Mouse (Mus musculus): ENCODE data around the gene Gpsm3. TPM values are rescaled to one million over a fixed set of nuclear protein-coding genes. Genes with fewer than 3 reads are reported as not detected.
A peak's percentile ranks its signal among the peaks of the same experiment; 100 is the strongest.

The Gpsm3 gene
- polyA plus RNA-seq, 1 experiment: 1.9 TPM

DNA sequence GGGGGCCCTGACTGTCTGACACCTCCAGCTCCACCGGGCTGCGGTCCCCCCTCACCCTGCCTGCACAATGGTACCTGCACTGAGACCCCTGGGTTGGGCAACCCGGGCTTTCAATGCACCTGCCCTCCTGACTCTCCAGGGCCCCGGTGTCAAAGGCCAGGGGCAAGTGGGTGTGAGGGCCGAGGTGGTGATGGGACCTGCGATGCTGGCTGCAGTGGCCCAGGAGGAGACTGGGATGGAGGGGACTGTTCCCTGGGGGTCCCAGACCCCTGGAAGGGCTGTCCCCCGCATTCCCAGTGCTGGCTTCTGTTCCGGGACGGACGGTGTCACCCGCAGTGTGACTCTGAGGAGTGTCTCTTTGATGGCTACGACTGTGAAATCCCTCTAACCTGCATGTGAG, 7.1 kb upstream of the Gpsm3 start:
- no peaks in the 10 kb centered on the region for H3K36me3 ChIP-seq (ENCODE audit: control insufficient read depth, insufficient read depth, low read length)
- no peak overlapping the region for H3K27ac ChIP-seq (ENCODE audit: control insufficient read depth, insufficient read depth, low read depth, low read length)
- peaks cover 22% of the 10 kb centered on the region for H3K4me1 ChIP-seq (ENCODE audit: control insufficient read depth, insufficient read depth, low read length)
- H3K4me3 ChIP-seq (ENCODE audit: control insufficient read depth, low read depth, low read length): no peak overlapping the region
- no peaks in the 10 kb centered on the region for H3K27me3 ChIP-seq (ENCODE audit: control insufficient read depth, insufficient read depth, low read length)
- TF ChIP-seq POLR2A (IDR thresholded peaks at IDR 0.05; ENCODE audit: control insufficient read depth, low read depth, low read length) (no peak), CTCF (IDR thresholded peaks at IDR 0.05; ENCODE audit: control insufficient read depth, insufficient read depth, insufficient replicate concordance, low read depth, low read length) (no peak)

DNA sequence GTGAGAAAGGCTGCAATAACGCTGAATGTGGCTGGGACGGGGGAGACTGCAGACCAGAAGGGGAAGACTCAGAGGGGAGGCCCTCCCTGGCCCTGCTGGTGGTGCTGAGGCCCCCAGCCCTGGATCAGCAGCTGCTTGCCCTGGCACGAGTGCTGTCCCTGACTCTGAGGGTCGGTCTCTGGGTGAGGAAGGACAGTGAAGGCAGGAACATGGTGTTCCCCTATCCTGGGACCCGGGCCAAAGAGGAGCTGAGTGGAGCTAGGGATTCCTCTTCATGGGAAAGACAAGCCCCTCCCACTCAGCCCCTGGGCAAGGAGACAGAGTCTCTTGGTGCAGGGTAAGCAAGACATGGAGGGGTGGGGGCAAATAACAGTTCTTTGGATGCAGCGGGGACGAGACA, 6.2 kb upstream of the Gpsm3 start:
- TF ChIP-seq CTCF (IDR thresholded peaks at IDR 0.05; ENCODE audit: control insufficient read depth, insufficient read depth, insufficient replicate concordance, low read depth, low read length) (no peak), POLR2A (IDR thresholded peaks at IDR 0.05; ENCODE audit: control insufficient read depth, low read depth, low read length) (no peak)
- H3K27me3 ChIP-seq (ENCODE audit: control insufficient read depth, insufficient read depth, low read length): no peaks in the 10 kb centered on the region
- peak overlapping the region; percentile 63 for H3K27ac ChIP-seq (ENCODE audit: control insufficient read depth, insufficient read depth, low read depth, low read length)
- H3K4me3 ChIP-seq (ENCODE audit: control insufficient read depth, low read depth, low read length): no peak overlapping the region
- no peaks in the 10 kb centered on the region for H3K36me3 ChIP-seq (ENCODE audit: control insufficient read depth, insufficient read depth, low read length)
- peaks cover 30% of the 10 kb centered on the region for H3K4me1 ChIP-seq (ENCODE audit: control insufficient read depth, insufficient read depth, low read length)

DNA sequence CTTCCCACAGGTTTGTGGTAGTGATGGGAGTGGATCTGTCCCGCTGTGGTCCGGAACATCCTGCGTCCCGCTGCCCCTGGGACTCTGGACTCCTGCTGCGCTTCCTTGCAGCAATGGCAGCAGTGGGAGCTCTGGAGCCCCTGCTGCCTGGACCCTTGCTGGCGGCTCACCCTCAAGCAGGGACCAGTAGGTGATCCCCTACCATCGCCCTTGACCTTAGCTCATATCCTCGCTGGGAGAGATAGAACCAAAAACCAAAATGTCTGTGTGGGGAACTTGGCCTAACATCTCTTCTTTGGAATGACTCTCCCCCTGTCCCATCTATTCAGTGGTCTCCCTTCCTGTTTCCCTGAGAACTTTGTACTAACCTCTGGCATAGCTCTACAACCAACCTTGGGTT, 5.8 kb upstream of the Gpsm3 start:
- Histone ChIP-seq H3K4me3 (ENCODE audit: control insufficient read depth, low read depth, low read length) (no peak overlapping the region), H3K4me1 (ENCODE audit: control insufficient read depth, insufficient read depth, low read length) (peaks cover 33% of the 10 kb centered on the region), H3K27ac (ENCODE audit: control insufficient read depth, insufficient read depth, low read depth, low read length) (no peak overlapping the region), H3K36me3 (ENCODE audit: control insufficient read depth, insufficient read depth, low read length) (no peaks in the 10 kb centered on the region), H3K27me3 (ENCODE audit: control insufficient read depth, insufficient read depth, low read length) (no peaks in the 10 kb centered on the region)
- no peak for TF ChIP-seq POLR2A (IDR thresholded peaks at IDR 0.05; ENCODE audit: control insufficient read depth, low read depth, low read length)
- no peak for TF ChIP-seq CTCF (IDR thresholded peaks at IDR 0.05; ENCODE audit: control insufficient read depth, insufficient read depth, insufficient replicate concordance, low read depth, low read length)

DNA sequence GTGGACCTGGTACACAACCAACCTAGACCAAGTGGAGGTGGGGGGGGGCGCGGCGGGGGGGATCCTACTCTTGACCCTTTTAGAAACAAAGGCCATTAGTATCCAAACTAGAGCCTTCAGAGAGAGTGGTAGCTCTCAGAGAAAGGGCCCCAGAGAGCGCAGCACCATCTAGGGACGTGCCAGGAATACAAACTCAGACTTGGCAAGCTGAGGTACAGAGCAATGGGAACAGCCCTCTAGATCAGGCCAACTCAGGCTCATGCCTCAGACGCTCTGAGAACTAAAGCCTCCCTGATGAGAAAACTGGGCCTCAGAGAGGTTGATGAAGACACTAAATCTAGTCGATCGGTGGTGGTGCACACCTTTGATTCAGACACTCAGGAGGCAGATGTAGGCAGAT, 4.5 kb upstream of the Gpsm3 start:
- Histone ChIP-seq H3K4me1 (ENCODE audit: control insufficient read depth, insufficient read depth, low read length) (peaks cover 41% of the 10 kb centered on the region), H3K4me3 (ENCODE audit: control insufficient read depth, low read depth, low read length) (peak overlapping the region; percentile 3), H3K27me3 (ENCODE audit: control insufficient read depth, insufficient read depth, low read length) (no peaks in the 10 kb centered on the region), H3K27ac (ENCODE audit: control insufficient read depth, insufficient read depth, low read depth, low read length) (no peak overlapping the region), H3K36me3 (ENCODE audit: control insufficient read depth, insufficient read depth, low read length) (no peaks in the 10 kb centered on the region)
- TF ChIP-seq CTCF (IDR thresholded peaks at IDR 0.05; ENCODE audit: control insufficient read depth, insufficient read depth, insufficient replicate concordance, low read depth, low read length): no peak
- TF ChIP-seq POLR2A (IDR thresholded peaks at IDR 0.05; ENCODE audit: control insufficient read depth, low read depth, low read length): no peak

DNA sequence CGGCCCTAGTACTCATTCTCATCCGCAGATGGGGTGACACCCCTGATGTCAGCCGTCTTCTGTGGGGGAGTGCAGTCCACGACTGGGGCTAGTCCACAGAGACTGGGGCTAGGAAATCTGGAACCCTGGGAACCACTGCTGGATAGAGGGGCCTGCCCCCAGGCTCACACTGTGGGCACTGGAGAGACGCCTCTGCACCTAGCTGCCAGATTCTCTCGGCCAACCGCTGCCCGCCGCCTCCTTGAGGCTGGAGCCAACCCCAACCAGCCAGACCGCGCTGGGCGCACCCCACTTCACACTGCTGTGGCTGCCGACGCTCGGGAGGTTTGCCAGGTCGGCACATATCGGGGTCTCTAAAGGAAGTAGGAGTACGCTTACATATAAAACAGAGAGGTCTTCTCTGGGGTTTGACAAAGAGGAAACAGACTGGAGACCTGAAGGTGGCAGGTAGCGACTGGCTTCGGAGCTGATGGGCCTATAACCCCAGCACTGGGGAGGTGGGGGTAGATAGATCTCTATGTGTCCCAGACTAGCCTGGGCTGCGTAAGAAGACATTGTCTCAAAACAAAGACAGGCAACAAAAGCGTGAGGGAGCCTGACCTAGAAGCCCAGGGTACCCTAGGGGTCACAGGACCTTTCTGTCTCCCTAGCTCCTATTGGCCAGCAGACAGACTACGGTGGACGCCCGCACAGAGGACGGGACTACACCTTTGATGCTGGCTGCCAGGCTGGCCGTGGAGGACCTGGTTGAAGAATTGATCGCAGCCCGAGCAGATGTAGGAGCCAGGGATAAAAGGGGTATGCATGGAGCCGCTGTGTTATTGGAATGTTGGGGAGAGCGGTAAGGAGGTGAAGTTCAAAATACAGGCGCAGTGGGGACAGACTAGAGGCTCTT, 3.5 kb upstream of the Gpsm3 start:
- peaks cover 50% of the 10 kb centered on the region for H3K4me1 ChIP-seq (ENCODE audit: control insufficient read depth, insufficient read depth, low read length)
- no peaks in the 10 kb centered on the region for H3K27me3 ChIP-seq (ENCODE audit: control insufficient read depth, insufficient read depth, low read length)
- no peak overlapping the region for H3K27ac ChIP-seq (ENCODE audit: control insufficient read depth, insufficient read depth, low read depth, low read length)
- no peak for TF ChIP-seq CTCF (IDR thresholded peaks at IDR 0.05; ENCODE audit: control insufficient read depth, insufficient read depth, insufficient replicate concordance, low read depth, low read length)
- no peaks in the 10 kb centered on the region for H3K36me3 ChIP-seq (ENCODE audit: control insufficient read depth, insufficient read depth, low read length)
- peak overlapping the region; percentile 94 for H3K4me3 ChIP-seq (ENCODE audit: control insufficient read depth, low read depth, low read length)

DNA sequence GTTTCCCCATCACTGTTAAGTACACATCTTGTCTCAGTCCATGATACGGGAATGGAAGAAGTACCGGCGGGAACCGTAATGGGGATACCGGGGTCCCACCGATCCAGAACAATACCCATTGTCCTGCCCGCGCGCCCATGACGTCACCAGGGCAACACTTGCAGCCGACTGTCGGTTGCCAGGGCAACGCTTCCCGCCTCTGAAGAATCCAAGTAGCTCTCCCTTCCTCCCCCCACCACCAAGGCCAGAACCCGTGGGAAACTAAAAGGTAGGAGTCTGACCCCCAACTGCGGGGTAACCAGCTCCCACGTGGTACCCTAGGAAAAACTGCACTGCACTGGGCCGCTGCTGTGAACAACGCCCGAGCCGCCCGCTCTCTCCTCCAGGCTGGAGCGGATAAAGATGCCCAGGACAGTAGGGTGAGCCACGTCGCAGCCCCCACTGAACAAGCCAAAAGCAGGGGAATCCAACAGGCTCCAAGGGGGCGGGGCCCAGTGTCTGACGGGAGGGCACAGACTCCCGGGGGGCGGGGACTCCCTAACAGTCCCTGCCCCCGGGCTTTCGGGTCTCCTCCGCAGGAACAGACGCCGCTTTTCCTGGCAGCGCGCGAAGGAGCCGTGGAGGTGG, 2.7 kb upstream of the Gpsm3 start:
- no peaks in the 10 kb centered on the region for H3K36me3 ChIP-seq (ENCODE audit: control insufficient read depth, insufficient read depth, low read length)
- 0 out of 2 replicates have a peak, but pooled peaks cover 2% of the 10 kb centered on the region for H3K27me3 ChIP-seq (ENCODE audit: control insufficient read depth, insufficient read depth, low read length)
- no peak; the same call in 1 of the 2 replicates for TF ChIP-seq POLR2A (IDR thresholded peaks at IDR 0.05; ENCODE audit: control insufficient read depth, low read depth, low read length)
- no peak for TF ChIP-seq CTCF (IDR thresholded peaks at IDR 0.05; ENCODE audit: control insufficient read depth, insufficient read depth, insufficient replicate concordance, low read depth, low read length)
- H3K27ac ChIP-seq (ENCODE audit: control insufficient read depth, insufficient read depth, low read depth, low read length): peak overlapping the region; percentile 92
- H3K4me3 ChIP-seq (ENCODE audit: control insufficient read depth, low read depth, low read length): peak overlapping the region; percentile 94
- H3K4me1 ChIP-seq (ENCODE audit: control insufficient read depth, insufficient read depth, low read length): peaks cover 57% of the 10 kb centered on the region

DNA sequence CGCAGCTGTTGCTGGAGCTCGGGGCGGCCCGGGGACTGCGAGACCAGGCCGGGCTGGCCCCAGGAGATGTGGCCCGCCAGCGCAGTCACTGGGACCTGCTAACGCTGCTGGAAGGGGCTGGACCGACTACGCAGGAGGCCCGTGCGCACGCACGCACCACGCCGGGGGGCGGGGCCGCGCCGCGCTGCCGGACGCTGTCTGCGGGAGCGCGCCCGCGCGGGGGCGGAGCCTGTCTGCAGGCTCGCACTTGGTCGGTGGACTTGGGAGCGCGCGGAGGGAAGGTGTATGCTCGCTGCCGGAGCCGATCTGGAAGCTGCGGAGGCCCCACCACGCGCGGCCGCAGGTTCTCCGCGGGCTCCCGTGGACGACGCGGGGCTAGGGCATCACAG, 2.2 kb upstream of the Gpsm3 start:
- H3K4me1 ChIP-seq (ENCODE audit: control insufficient read depth, insufficient read depth, low read length): peaks cover 57% of the 10 kb centered on the region
- H3K36me3 ChIP-seq (ENCODE audit: control insufficient read depth, insufficient read depth, low read length): no peaks in the 10 kb centered on the region
- TF ChIP-seq POLR2A (IDR thresholded peaks at IDR 0.05; ENCODE audit: control insufficient read depth, low read depth, low read length): peak; percentile 82
- TF ChIP-seq CTCF (IDR thresholded peaks at IDR 0.05; ENCODE audit: control insufficient read depth, insufficient read depth, insufficient replicate concordance, low read depth, low read length): no peak
- peak overlapping the region; percentile 92 for H3K27ac ChIP-seq (ENCODE audit: control insufficient read depth, insufficient read depth, low read depth, low read length)
- 0 out of 2 replicates have a peak, but pooled peaks cover 2% of the 10 kb centered on the region for H3K27me3 ChIP-seq (ENCODE audit: control insufficient read depth, insufficient read depth, low read length)
- H3K4me3 ChIP-seq (ENCODE audit: control insufficient read depth, low read depth, low read length): peak overlapping the region; percentile 94
